Mouse (Mus musculus) ovary, adult 18-20 months (tissue): Measurements from ENCODE around the gene Brox.

Experiments used
- DNase-seq: peaks from one replicate; pipeline ENCODE4 v3.0.0; 2022; ENCODE audit warnings: low spot score, mixed read lengths

The Brox gene

DNA sequence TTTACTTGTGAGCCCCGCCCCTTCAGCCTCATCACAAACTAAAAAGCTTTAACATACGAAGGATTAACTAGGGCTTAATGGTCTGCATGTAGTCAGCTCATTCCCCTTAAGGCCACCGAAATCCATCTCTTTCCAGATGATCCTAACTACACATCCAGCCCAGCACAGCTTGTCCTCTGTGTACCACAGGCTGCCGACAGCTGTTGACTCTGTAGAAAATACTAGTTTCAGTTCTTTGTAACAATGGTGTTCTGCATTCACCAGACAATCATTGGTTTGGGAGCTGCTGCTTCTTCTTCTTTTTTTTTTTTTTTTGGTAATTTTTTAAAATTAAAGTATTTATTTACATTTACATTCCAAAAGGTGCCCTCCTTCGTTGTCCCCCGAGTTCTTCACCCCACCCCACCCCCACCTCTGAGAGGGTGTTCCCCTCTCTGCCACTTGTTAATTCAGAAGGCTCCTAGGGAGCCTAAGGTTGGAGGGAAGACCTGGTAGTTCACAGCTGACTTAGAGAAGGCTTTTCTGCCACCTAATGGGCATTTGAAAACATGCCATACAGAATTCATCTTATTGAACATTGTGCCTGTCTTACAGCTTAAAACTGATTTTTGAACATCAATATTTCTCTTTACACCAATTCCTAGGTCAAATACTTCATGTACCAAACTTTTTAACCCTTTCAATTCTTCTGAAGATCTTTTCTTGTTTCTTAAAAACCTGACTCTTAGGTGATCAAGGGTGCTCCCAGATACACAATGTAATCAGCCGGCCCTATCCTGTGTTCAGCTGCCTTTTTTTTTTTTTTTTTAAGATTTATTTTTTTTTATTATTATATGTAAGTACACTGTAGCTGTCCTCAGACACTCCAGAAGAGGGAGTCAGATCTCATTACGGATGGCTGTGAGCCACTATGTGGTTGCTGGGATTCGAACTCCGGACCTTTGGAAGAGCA lies 23.9 kb downstream of the Brox start:
- DNase-seq: no peak

DNA sequence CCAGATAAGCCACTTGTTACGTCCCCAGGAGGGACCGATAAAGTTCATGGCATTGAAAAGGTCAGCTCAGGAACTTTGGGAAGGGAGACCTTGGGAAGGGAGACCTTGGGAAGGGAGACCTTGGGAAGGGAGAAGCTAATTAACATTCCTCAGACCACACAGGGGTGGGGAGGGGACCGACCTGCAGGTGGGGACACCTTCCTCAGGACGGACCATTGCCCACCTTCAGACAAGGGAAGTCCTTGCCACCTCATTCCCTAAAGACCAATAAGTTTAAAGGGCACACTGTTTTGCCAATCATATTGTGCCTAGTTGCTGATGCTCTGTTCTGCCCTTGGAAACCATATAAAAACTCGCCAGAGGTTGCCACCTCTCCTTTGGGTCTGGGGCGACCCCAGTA lies 29.4 kb downstream of the Brox start:
- DNase-seq: peak; percentile 5

DNA sequence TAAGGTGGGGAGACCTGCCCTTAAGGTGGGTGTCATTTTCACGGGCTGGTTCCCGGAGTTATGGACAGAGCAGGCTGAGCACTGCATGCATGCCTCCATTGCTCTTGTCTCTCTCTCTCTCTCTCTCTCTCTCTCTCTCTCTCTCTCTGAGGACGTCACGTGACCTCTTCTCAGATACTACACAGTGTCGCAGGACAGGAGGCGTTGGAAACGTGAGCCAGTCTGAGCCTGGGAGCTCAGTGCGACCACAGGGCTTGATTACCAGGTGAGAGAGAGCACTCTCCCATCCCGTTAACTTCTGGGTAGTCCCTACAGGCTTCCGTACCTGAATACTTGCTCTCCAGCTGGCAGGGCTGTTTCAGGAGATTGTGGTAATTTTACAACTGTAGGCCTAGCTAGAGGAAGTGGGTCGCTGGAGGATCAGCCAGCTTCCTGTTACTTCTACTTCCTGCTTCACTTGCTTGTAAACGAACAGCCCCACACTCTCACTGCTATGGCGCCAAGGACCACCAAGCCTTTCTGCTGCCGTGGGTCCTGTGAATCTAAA lies 31.1 kb downstream of the Brox start:
- DNase-seq: no peak

DNA sequence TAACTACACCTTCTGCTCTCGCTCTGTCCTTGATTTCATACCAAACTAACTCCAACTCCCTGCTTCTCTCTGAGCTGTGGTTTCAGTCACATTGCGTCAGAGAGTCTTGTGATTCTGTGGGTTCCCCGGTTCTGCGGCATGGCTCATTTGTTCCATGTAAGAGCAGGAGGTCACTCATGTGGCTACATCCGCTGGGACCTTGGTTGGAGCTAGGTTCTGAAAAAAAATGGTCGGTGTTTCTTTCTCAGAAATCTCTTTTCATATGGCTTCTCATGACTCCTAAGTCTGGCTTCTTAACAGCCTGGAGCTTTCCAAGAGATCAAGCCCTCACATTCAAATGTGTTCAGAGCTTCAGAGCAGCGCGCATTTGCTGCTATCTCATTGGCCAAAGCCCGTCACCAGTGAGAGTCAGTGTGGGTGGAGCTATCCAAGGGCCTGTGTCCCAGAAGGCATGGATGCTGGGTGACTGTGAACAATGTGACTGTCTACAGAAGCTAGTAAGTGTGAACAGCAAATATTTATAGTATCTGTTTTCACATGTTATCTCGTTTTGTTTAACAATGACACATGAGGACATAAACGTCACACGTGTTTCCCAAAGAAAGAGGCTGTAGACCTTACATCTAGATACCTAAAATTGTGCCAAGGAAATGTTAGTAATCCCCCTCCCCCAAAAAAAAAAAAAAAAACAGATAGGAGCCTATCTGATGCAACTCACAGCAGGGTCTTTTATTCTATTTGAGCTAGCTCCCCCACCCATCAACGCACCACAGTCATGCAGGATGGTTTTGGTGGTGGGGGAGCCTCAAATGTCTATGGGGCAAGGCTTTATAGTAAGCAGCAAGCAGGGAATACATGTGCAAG lies 32.7 kb downstream of the Brox start:
- no peak for DNase-seq

DNA sequence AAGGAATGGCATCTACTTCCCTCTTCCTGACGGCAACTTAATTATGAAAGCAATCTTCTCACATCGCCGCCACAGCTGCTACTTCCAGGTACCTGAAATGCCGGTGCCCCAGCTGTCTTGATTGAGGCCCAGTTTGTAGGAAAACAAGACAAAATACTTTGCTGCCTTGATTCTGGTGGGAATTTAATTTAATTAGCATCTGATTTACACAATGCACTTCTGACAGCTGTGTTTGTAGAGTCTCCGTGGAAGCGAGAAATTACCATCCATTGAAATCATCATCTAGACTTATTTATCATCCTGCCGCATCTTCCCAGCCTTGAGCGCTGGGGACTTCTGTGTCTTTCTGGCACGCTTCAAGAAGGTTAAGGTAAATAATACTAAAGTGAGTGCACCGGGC lies 44.5 kb downstream of the Brox start:
- DNase-seq: no peak

DNA sequence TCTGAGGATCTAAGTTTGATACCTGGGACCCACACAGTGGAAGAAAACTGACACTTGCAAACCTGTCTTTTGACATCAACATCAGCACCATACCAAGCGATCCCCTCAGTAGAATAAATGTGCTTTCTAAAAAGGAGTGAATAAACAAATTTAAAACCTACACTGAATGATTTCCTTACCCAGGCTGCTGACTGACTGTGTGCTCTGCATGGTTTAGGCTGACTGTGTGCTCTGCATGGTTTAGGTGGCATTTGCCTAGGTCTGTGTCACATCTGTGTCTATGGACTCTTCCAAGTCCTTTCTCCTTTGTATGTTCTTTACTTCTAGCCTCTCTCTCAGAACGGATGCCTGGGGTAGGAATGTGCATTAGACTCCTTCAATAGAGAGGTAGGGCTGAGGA lies 45.3 kb downstream of the Brox start:
- no peak for DNase-seq

DNA sequence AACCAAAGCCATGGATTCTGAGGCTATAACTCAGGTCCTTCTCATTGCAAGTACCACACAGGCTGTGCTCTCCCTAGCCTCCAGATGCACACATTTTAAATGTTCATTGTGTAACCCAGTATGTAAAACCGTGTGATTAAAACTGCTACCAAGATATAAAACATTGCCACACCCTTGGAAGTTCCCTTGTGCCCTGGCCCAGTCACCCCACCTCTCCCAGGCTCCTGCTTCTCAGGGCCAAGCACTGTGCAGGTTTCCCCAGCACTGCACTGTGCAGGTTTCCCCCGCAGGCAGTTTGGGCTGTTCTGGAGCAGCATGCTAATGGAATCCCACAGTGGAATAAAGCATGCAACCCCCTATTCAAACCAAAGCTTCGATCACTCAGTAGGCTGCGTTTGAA lies 46.5 kb downstream of the Brox start:
- no peak for DNase-seq

DNA sequence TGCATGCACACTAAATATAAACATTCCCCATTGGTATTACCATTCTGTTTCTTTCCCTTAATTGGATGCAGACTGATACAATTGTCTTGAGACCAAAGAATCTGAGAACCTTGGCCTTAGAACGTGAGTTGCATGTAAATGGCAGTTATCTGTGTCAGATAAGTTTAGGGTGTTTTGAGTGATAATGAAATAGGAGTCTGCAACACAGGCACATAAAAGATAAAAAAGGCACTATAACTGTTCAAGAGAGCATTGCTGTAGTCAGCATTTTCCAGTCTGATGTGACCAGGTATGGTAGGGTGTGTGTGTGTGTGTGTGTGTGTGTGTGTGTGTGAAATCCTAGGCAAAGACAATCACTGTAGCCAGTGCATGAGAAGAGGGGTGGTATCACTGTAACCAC lies 48.9 kb downstream of the Brox start:
- no peak for DNase-seq

DNA sequence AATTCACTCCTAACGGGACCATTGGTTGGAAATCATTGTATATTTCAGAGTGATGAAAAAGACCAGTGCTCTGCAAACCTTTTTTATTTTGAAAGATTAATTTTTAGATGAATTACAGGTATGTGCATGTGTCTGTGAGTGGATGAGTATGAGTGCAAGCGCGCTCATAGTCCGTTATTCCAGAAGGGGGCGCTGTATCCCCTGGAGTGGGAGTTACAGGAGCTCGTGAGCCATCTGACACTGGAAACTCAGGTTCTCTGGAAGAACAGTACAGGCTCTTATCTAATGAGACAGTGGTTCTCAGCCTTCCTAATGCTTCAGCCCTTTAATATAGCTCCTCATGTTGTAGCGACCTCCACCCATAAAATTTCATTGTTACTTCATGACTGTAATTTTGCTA lies 53.8 kb downstream of the Brox start:
- no peak for DNase-seq

DNA sequence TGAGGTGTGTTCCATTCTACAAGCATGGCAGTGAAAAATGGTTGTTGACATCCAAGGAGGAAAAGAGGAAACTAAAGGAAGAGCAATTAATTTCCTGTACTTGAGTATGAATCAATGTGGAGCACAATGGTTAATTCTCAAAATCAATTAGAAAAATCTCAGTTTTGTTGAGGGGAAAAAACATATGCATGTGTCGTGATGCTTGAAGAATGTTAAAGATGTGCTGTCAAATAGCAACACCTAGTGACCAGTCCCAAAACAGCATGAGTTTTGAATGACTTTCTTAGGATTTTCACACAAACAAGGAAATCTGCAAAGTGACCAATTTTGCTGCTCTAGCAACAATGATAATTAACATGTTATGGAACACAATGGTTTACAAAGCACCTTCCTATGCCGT lies 59.2 kb downstream of the Brox start:
- no peak for DNase-seq

DNA sequence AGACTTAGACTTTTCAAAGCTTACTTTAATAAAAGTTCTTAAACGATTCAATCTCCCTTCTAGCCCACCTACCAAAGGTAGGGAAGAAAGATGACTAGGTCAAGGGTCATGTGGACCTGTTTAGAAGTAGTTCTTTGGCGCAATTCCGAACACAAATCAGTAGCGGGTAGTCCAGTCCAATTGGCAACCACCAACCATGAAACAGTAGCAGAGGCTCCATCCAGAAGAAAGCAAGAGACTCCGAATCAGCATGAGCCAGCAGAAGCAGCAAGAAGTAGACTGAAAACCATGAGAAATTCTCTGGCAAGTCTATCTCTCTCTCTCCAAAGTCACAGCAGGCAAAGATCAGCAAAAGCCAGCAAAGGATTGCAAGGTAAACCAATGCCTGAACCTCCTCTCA lies 60.6 kb downstream of the Brox start:
- no peak for DNase-seq

DNA sequence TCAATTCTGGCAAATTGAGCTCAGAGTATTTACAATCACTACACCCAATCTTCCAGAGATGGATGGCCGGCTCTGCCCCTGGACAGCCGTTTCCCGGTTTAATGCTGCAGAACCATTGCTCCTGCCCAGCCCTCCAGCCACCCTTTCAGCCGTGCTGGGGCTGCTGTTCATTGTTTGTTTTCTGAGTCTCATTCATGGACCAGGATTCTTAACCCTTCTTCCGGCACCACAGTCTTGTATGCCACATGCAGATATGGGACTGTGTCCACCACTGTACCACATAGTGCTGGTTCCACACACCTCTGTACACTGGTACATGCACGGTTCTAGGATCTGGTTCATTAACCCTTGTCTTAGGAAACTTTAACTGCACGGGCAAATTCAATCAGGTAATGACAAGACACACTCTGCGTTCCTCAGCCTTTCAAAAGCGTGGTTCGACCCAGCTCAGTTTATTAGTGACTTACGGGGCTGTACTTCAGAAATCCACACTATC lies 63.3 kb downstream of the Brox start:
- DNase-seq: no peak

DNA sequence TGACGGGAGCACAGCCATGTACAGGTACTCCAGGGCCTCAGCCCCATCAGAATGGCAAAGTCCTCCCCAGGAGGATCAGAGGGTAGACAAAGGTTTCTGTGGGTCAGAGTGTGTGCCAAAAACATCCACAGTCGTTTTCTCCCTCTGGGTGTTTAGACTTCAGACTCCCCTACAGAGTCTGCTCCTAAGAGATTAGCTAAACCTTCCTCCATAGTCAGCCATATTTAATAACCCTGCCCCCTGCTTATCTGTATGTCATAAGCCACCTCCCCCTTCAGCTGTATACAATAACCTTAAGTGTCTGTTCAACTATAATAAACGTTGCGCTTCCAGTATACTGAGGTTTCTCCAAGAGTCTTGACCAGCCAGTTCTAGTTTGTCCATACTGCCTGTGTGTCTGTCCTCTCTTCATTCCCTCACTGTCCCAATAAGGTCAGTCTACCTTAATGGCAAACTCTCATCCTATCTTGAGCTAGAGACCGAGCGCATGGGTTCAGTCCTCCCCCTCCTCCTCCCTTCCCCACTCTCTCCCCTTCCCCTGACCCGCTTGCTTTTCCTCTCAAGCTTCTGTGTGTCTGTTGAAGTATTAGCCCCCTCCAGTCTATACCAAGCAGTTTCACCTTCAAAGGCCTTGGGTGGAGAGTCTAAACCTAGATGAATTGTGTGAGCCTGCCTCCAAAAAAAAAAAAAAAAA lies 63.9 kb downstream of the Brox start:
- DNase-seq: no peak

DNA sequence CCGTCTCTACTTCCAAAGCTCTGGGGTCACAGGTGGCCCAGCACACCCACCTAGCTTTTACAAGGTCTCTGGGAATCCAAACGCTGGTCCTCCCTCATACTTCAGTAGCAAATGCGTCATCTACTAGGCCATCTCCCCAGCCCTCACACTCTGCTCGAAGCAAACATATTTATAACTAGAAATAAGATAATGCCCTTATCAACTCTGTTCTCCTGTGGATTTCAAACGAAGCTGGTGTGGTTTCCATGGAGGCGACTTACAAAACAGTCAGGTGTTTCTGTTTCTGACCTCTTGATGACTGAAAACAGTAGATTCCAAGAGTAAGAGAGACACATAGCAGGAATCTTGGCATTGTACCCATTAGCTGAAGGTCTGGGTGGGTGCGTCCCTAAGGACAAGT lies 69.6 kb downstream of the Brox start:
- DNase-seq: peak; percentile 8
